Mouse (Mus musculus) kidney, embryonic 16.5 days (tissue): ENCODE measurements at regions not wholly inside any gene's neighbourhood (a gene's known extent, or its start where the extent isn't known, plus 50 kb on each side); places are given as distances from the start of the nearest gene placed in this dataset.

Source experiments
- ATAC-seq: fragments of 200-750 bp; cut with Nextera tagmentation; 2 replicates; pipeline ENCODE4 v1.8.0; 2017; ENCODE audit warnings: moderate TSS enrichment; ENCODE audit not compliant: low FRiP score, low TSS enrichment
- H3K27ac ChIP-seq: fragments of 300-500 bp; sonication (generic); 2 replicates; pipeline ENCODE4 v1.5.1; 2014; ENCODE audit warnings: low read length
- H3K27me3 ChIP-seq: fragments of 300-500 bp; sonication (generic); 2 replicates; pipeline ENCODE4 v1.6.1; 2014; ENCODE audit warnings: low read length, control low read depth, mixed read lengths; ENCODE audit not compliant: insufficient read depth
- H3K36me3 ChIP-seq: fragments of 300-500 bp; sonication (generic); 2 replicates; pipeline ENCODE4 v1.6.1; 2014; ENCODE audit warnings: low read length, control low read depth, mixed read lengths; ENCODE audit not compliant: insufficient read depth
- H3K4me1 ChIP-seq: fragments of 300-500 bp; sonication (generic); 2 replicates; pipeline ENCODE4 v1.6.1; 2014; ENCODE audit warnings: low read length, control low read depth, mixed read lengths; ENCODE audit not compliant: insufficient read depth
- H3K4me2 ChIP-seq: fragments of 300-500 bp; sonication (generic); replicated peaks from 2 replicates; pipeline ENCODE4 v1.6.1; 2014; ENCODE audit warnings: low read depth, low read length
- H3K4me3 ChIP-seq: fragments of 300-500 bp; sonication (generic); 2 replicates; pipeline ENCODE4 v1.5.1; 2014; ENCODE audit warnings: mild to moderate bottlenecking, low read length
- H3K9ac ChIP-seq: fragments of 300-500 bp; sonication (generic); replicated peaks from 2 replicates; pipeline ENCODE4 v1.6.1; 2014; ENCODE audit warnings: low read length
- H3K9me3 ChIP-seq: fragments of 300-500 bp; sonication (generic); 2 replicates; pipeline ENCODE4 v1.6.1; 2016; ENCODE audit warnings: low read length, control low read depth
- WGBS: fragments of 180-500 bp; shearing (Covaris S2); extraction: QIAGEN DNeasy Blood & Tissue Kit; methylation state at CpG from one replicate; pipeline ENCODE4 v1.1.7; 2014; 5-methylcytosine and 5-hydroxymethylcytosine counted together

GRCm38 (mm10) chr1:80014586-80014985 is 153.6 kb upstream of the Serpine2 start:
- WGBS, result 82% methylated on average over 2 of the region's 2 CpGs
- ATAC-seq, result no peak
- H3K27ac ChIP-seq, result no peak overlapping the region; the same call in 1 of the 2 replicates

GRCm38 (mm10) chr1:80010724-80011123 is 149.7 kb upstream of the Serpine2 start:
- no peak overlapping the region for H3K9ac ChIP-seq
- peak; percentile 69; the same call in 1 of the 2 replicates for ATAC-seq
- H3K27ac ChIP-seq, result no peak overlapping the region
- H3K9me3 ChIP-seq, result no peaks in the 10 kb centered on the region
- no peaks in the 10 kb centered on the region for H3K4me1 ChIP-seq
- H3K4me3 ChIP-seq, result no peak overlapping the region
- no peaks in the 10 kb centered on the region for H3K36me3 ChIP-seq
- 42% methylated on average over 4 of the region's 4 CpGs for WGBS
- no peak overlapping the region for H3K4me2 ChIP-seq
- H3K27me3 ChIP-seq, result no peaks in the 10 kb centered on the region

More at GRCm38 (mm10) chr1:80014586-80014985, 153.6 kb upstream of the Serpine2 start:
- Histone ChIP-seq H3K4me1 (no peaks in the 10 kb centered on the region), H3K36me3 (no peaks in the 10 kb centered on the region), H3K4me3 (no peak overlapping the region), H3K9me3 (no peaks in the 10 kb centered on the region), H3K9ac (no peak overlapping the region), H3K27me3 (no peaks in the 10 kb centered on the region), H3K4me2 (no peak overlapping the region)

- 72% methylated on average over 11 of the region's 11 CpGs for WGBS
- Histone ChIP-seq H3K9me3 (no peaks in the 10 kb centered on the region), H3K27ac (no peak overlapping the region), H3K36me3 (no peaks in the 10 kb centered on the region), H3K4me1 (no peaks in the 10 kb centered on the region), H3K4me3 (no peak overlapping the region), H3K9ac (no peak overlapping the region), H3K4me2 (no peak overlapping the region), H3K27me3 (no peaks in the 10 kb centered on the region)
- no peak for ATAC-seq
Observed at GRCm38 (mm10) chr1:79999081-79999480, 138.1 kb upstream of the Serpine2 start.

GRCm38 (mm10) chr1:79997911-79998310 is 136.9 kb upstream of the Serpine2 start:
- Histone ChIP-seq H3K4me2 (no peak overlapping the region), H3K27ac (no peak overlapping the region), H3K4me3 (no peak overlapping the region), H3K27me3 (no peaks in the 10 kb centered on the region), H3K4me1 (no peaks in the 10 kb centered on the region), H3K9me3 (no peaks in the 10 kb centered on the region), H3K9ac (no peak overlapping the region), H3K36me3 (no peaks in the 10 kb centered on the region)
- 85% methylated on average over 10 of the region's 10 CpGs for WGBS
- no peak for ATAC-seq

- Histone ChIP-seq H3K27ac (no peak overlapping the region), H3K9me3 (no peaks in the 10 kb centered on the region), H3K4me2 (no peak overlapping the region), H3K27me3 (no peaks in the 10 kb centered on the region), H3K4me3 (no peak overlapping the region), H3K4me1 (no peaks in the 10 kb centered on the region), H3K9ac (no peak overlapping the region), H3K36me3 (no peaks in the 10 kb centered on the region)
- no peak for ATAC-seq
- WGBS, result 97% methylated on average over 6 of the region's 6 CpGs
Observed at GRCm38 (mm10) chr1:79997456-79997855, 136.5 kb upstream of the Serpine2 start.

- ATAC-seq, result no peak
- 75% methylated on average over 3 of the region's 3 CpGs for whole genome bisulfite sequencing
- Histone ChIP-seq H3K4me1 (no peaks in the 10 kb centered on the region), H3K36me3 (no peaks in the 10 kb centered on the region), H3K9ac (no peak overlapping the region), H3K27me3 (no peaks in the 10 kb centered on the region), H3K27ac (no peak overlapping the region), H3K4me3 (no peak overlapping the region), H3K4me2 (no peak overlapping the region), H3K9me3 (no peaks in the 10 kb centered on the region)
Observed at GRCm38 (mm10) chr1:79984721-79985120, 123.7 kb upstream of the Serpine2 start.

GRCm38 (mm10) chr1:79982678-79983280 is 121.8 kb upstream of the Serpine2 start:
- no peak overlapping the region for H3K27ac ChIP-seq
- no peak for ATAC-seq
- no peaks in the 10 kb centered on the region for H3K9me3 ChIP-seq
- H3K36me3 ChIP-seq, result no peaks in the 10 kb centered on the region
- no peaks in the 10 kb centered on the region for H3K27me3 ChIP-seq
- H3K9ac ChIP-seq, result no peak overlapping the region
- 60% methylated on average over 13 of the region's 13 CpGs for WGBS
- H3K4me2 ChIP-seq, result no peak overlapping the region
- no peak overlapping the region for H3K4me3 ChIP-seq
- H3K4me1 ChIP-seq, result peaks cover 2% of the 10 kb centered on the region; the same call in 1 of the 2 replicates

- Histone ChIP-seq H3K4me3 (no peak overlapping the region), H3K27me3 (no peaks in the 10 kb centered on the region), H3K9ac (no peak overlapping the region), H3K4me1 (peaks cover 2% of the 10 kb centered on the region; the same call in 1 of the 2 replicates), H3K36me3 (no peaks in the 10 kb centered on the region), H3K9me3 (no peaks in the 10 kb centered on the region), H3K27ac (no peak overlapping the region), H3K4me2 (no peak overlapping the region)
- WGBS, result 72% methylated on average over 6 of the region's 6 CpGs
- ATAC-seq, result no peak
Observed at GRCm38 (mm10) chr1:79979863-79980262, 118.9 kb upstream of the Serpine2 start.

GRCm38 (mm10) chr1:79978156-79978555 is 117.2 kb upstream of the Serpine2 start:
- whole genome bisulfite sequencing, result 25% methylated on average over 5 of the region's 5 CpGs

GRCm38 (mm10) chr1:79956121-79956520 is 95.1 kb upstream of the Serpine2 start:
- 0 out of 2 replicates have a peak, but pooled peaks cover 6% of the 10 kb centered on the region for H3K4me1 ChIP-seq
- H3K27ac ChIP-seq, result no peak overlapping the region
- no peaks in the 10 kb centered on the region for H3K9me3 ChIP-seq
- H3K27me3 ChIP-seq, result no peaks in the 10 kb centered on the region
- ATAC-seq, result no peak
- 25% methylated on average over 1 of the region's 1 CpGs for WGBS
- H3K4me2 ChIP-seq, result no peak overlapping the region
- no peaks in the 10 kb centered on the region for H3K36me3 ChIP-seq
- H3K9ac ChIP-seq, result no peak overlapping the region
- H3K4me3 ChIP-seq, result no peak overlapping the region

More at GRCm38 (mm10) chr1:79978156-79978555, 117.2 kb upstream of the Serpine2 start:
- no peak for ATAC-seq
- Histone ChIP-seq H3K4me1 (peaks cover 2% of the 10 kb centered on the region; the same call in 1 of the 2 replicates), H3K9ac (no peak overlapping the region), H3K27me3 (no peaks in the 10 kb centered on the region), H3K9me3 (no peaks in the 10 kb centered on the region), H3K4me2 (no peak overlapping the region), H3K36me3 (no peaks in the 10 kb centered on the region), H3K27ac (no peak overlapping the region), H3K4me3 (no peak overlapping the region)
